Mouse (Mus musculus) adrenal gland, postnatal 25 days (tissue): ENCODE measurements around the gene Sparc. TPM values are rescaled to one million over a fixed set of nuclear protein-coding genes. Genes with fewer than 3 reads are reported as not detected.
"Not testable (repeated sequence)": the region's sequence is repeated elsewhere in the genome, so short reads cannot be mapped to it uniquely, and the experiment has no call there.

Experiments used
- DNase-seq: peaks from one replicate; pipeline ENCODE4 v3.0.0; 2021; ENCODE audit warnings: mixed read lengths
- total RNA-seq: library from RNA; stranded (reverse); gene quantifications from 2 replicates; pipeline ENCODE4 v1.2.3, GENCODE M21; 2021

The Sparc gene
- total RNA-seq, 1 experiment from 2014 or later = 3,884 TPM

- no peak for DNase-seq
Measured at GRCm38 (mm10) chr11:55438031-55438430, 15.0 kb upstream of the Sparc start.

DNA sequence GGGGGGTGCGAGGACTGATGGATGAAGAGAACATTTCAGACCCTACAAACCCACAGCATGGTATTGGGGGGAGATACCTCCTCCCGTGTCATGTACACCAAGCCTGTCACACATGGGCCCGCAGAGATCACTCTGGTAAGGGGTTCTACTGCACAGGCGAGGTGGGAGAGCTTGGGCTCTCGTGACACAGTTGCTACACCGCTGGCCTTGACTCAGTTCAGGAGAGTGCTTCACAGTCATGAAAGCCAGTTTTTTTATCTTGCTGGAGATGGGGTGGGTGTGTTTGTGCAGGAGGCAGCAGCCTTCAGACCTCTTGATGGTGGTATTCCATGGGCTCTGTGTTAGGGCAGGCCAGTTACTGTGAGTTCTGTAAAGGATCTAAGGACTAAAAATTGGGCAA, 13.1 kb upstream of the Sparc start:
- DNase-seq = no peak

GRCm38 (mm10) chr11:55432981-55433380, 10.0 kb upstream of the Sparc start:
- DNase-seq = no peak

- no peak for DNase-seq
Measured at GRCm38 (mm10) chr11:55429973-55430372, 7.0 kb upstream of the Sparc start.

DNA sequence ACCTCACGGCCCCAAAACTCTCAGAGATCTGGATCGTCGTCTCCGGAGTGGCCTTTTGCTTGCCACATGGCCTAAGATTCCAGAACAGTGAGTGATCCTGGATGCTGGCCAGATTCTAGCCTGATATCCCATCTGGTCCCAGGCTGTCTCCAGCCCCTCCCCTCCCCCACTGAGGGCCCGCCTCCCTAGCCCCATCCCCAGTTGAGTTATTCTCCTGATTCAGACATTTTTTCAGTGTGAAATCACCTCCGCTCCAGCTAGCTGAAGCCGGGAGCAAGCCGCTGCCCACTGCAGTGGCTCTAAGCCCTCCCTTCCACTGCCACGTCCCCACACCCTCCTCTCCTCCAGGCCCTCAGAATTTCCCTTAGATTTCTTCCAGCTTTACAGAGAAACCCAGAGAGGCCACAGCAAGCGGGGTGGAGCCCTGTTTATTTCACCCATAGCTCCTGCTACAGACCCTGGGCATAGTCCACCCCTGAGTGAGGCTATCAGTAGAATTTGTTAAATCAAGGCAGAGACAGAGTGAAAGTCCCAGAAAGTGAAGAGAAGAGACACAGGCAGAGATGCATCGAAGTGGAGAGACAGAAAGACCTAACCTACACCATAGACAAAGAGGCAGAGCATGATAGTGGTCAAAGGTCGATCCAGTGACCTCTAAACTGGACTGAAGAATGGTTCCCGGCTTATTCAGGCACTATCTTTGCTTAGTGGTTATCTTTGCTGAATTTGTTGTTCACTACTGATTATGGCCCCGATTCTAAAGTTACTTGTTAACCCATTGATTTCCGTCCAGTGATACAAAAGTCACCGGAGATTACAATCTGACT, 5.4 kb upstream of the Sparc start:
- peak; percentile 96 for DNase-seq

GRCm38 (mm10) chr11:55424746-55425360, 1.9 kb upstream of the Sparc start:
- no peak for DNase-seq

DNA sequence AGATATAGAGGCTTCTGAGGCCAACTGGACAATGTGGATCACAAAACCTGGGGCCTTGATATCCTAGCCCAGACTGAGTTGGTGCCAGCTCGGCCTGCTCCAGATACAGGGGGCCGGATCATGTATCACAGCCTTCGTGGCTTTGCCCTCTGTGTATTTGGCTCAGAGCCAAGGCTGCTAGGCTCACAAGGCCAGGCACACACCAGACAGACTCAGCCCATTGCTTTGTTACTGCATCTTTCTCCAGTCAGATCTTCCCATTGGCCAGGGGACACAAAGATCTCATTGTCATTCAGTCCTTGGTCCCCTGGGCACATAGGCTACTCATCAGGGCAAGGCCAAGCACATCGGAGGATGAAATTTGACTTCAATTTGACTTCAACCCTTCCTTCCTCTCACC, 773 bp upstream of the Sparc start:
- DNase-seq = peak; percentile 72

DNA sequence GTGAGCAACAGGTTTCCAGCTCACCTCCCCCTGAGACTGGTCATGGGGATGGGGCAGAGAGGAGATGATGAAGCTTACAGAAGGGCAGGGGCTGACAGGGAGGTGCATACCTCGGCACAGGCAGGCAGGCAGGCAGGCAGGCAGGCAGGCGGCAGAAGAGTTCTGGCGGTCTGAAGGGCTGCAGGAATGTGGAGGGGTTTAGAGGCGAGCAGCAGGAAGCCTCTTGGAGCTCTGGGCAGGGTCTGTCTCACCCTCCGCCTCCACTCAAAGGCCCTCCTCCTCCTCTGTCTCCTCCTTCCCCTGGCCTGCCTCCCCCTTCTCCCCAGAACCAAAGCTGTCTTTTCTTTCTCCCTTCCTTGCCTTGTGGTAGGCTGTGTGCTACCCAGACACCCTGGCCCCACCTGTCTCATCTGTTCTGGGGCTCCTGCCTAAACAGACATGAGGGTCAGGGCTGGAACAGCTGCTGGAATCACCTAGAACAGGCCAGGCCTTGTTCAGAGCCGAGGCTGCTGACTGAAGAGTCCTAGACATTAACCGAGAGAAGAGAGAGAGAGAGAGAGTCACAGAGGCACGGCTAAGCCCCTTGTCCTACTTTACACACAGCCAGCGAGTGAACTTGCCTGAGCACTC, 3.2 kb downstream of the Sparc start:
- peak; percentile 83 for DNase-seq

- DNase-seq = peak; percentile 51
Measured at GRCm38 (mm10) chr11:55419296-55419677, 3.7 kb downstream of the Sparc start.

- DNase-seq = no peak
Measured at GRCm38 (mm10) chr11:55418704-55419061, 4.3 kb downstream of the Sparc start.

- DNase-seq = peak; percentile 56
Measured at GRCm38 (mm10) chr11:55417898-55418703, 4.9 kb downstream of the Sparc start.

DNA sequence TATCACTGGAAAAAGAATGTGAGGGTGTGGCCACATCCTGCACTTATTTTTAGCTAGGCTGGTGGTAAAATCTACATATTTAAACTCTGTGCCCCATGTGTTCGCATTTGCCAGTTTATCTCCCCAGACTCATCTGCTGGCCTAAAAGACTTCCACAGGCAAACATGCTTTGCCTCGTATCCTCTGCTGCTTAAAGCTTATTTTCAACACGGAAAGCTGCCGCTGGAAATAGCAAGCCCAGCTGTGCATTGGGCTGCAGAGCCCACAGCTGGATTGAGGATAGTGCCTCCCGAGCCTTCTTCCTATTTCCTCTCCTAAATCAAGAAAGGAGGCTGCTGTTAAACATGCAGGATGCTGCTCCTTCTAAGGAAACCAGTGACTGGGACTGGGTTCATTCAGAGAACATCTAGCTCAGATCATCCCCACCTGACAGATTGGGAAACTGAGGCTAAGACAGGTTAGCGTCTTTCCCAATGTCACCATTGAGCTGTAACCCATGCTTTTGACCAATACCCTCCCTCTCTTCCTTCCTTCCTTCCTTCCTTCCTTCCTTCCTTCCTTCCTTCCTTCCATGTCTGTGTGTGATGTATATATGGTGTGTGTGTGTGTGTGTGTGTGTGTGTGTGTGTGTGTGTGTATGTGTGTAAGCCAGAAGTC, 6.2 kb downstream of the Sparc start:
- DNase-seq = no peak

DNA sequence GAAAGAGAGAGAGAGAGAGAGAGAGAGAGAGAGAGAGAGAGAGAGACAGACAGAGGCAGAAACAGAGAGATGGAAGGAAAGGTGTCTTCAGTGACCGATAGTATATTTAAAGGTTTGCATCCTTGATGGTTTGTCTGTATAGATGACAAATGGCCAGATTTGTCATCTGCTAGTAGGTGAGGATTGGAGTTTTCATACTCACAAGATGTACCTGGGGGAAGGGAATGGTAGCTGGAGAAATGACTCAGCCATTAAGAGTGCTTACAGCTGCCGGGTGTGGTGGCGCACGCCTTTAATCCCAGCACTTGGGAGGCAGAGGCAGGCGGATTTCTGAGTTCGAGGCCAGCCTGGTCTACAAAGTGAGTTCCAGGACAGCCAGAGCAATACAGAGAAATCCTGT, 7.3 kb downstream of the Sparc start:
- not testable (repeated sequence) for DNase-seq

- DNase-seq = peak; percentile 49
Measured at GRCm38 (mm10) chr11:55415036-55415704, 7.8 kb downstream of the Sparc start.

GRCm38 (mm10) chr11:55414314-55414713, 8.7 kb downstream of the Sparc start:
- DNase-seq = no peak

GRCm38 (mm10) chr11:55413416-55413796, 9.6 kb downstream of the Sparc start:
- no peak for DNase-seq

GRCm38 (mm10) chr11:55412680-55413415, 10.1 kb downstream of the Sparc start:
- DNase-seq = no peak

DNA sequence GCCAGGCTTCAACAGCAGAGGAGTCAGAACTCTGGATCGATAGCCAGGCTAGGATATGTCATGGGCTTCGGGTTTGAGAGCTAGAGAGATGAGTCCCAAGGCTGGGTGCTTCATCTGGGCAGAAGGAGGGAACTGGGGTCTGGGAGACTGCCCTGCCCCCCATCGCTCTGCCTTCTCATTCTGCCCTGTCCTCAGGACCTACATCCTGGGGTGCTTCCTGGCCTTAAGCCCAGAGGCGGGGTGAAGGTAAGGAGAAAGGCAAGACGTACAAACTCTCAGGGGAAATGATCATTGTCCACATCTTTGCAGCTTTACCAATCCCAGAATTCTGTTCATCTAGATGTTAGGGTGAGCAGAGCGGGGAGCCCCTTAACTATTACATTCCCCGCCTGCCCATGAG, 10.9 kb downstream of the Sparc start:
- no peak for DNase-seq

- DNase-seq = no peak
Measured at GRCm38 (mm10) chr11:55410502-55410901, 12.5 kb downstream of the Sparc start.

DNA sequence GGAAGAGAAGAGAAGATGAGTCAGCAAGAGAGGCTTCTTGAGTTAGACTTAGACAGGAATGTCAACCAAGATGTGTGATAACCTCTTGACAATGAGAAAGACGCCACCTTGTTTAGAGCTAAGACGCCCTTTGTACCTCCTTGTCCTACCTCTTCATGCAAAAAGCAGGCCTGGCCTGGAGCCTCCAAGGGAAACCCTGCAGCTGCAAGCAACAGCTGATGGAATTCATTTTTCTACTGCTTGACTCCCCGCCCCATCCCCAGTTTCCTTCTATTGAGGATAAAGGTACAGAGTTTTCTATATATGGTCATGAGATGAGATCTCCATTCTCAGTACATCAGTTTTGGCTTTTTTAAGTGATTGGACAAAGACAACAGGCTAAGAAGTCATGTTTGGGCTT, 13.0 kb downstream of the Sparc start:
- DNase-seq = no peak

- DNase-seq = no peak
Measured at GRCm38 (mm10) chr11:55407133-55407532, 15.8 kb downstream of the Sparc start.
